Mouse (Mus musculus): Measurements from ENCODE around the gene Gm49325. TPM values are rescaled to one million over a fixed set of nuclear protein-coding genes. Genes with fewer than 3 reads are reported as not detected.

Gene Gm49325
- polyA plus RNA-seq, 1 experiment from 2014 or later: 13.1 TPM

- Histone ChIP-seq H3K27me3 (ENCODE audit: insufficient read depth, low read length) (no peaks in the 10 kb centered on the region), H3K4me1 (replicated peaks; ENCODE audit: insufficient read depth, low read length) (peaks cover 5% of the 10 kb centered on the region; the same call in 1 of the 2 replicates), H3K9ac (ENCODE audit: low read depth, low read length) (no peak overlapping the region), H3K27ac (0 out of 2 replicates have a peak overlapping the region, but pooled peaks have one; percentile 31), H3K36me3 (ENCODE audit: insufficient read depth, low read length) (no peaks in the 10 kb centered on the region), H3K4me2 (ENCODE audit: low read length) (no peak overlapping the region), H3K4me3 (replicated peaks; ENCODE audit: low read depth, low read length) (no peak overlapping the region), H3K9me3 (replicated peaks; ENCODE audit: low read length) (no peaks in the 10 kb centered on the region)
- no peak for ATAC-seq (replicated peaks; ENCODE audit: low FRiP score, low read depth)
- peak; percentile 22 for DNase-seq (ENCODE audit: low spot score)
- WGBS: 53% methylated on average over 7 of the region's 7 CpGs
- TF ChIP-seq CTCF (IDR thresholded peaks at IDR 0.05; ENCODE audit: low read depth): no peak
Measured at GRCm38 (mm10) chr10:77624570-77624995, 18.6 kb downstream of the Gm49325 start.

DNA sequence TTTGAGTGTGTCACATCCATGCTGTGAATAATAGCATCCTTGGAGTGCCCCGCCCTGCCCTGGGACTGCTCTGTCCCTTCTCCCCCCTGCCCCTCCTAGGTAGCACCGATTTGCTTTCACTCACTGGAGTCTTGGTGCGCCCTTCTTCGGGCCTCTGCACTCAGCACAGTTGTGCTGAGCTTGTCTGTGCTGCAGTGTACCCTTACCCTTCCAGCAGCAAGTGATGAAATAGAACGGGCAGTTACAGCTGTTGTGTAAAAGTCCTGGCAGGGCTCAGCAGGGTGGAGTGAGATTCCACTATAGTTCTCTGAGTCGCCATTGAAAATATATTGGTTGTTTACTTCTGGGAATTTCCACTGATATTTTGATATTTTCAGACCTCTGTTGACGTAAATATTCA is 20.0 kb downstream of the Gm49325 start:
- Histone ChIP-seq H3K4me1 (replicated peaks; ENCODE audit: insufficient read depth, low read length) (peaks cover 5% of the 10 kb centered on the region; the same call in 1 of the 2 replicates), H3K9me3 (replicated peaks; ENCODE audit: low read length) (no peaks in the 10 kb centered on the region), H3K4me3 (replicated peaks; ENCODE audit: low read depth, low read length) (no peak overlapping the region), H3K27me3 (ENCODE audit: insufficient read depth, low read length) (no peaks in the 10 kb centered on the region), H3K4me2 (ENCODE audit: low read length) (no peak overlapping the region), H3K36me3 (ENCODE audit: insufficient read depth, low read length) (no peaks in the 10 kb centered on the region; the same call in 1 of the 2 replicates), H3K27ac (no peak overlapping the region), H3K9ac (ENCODE audit: low read depth, low read length) (no peak overlapping the region)
- no peak for DNase-seq (ENCODE audit: low spot score)
- WGBS: 78% methylated on average over 7 of the region's 7 CpGs
- ATAC-seq (replicated peaks; ENCODE audit: low FRiP score, low read depth): no peak
- TF ChIP-seq CTCF (IDR thresholded peaks at IDR 0.05; ENCODE audit: low read depth): no peak

GRCm38 (mm10) chr10:77626591-77626990 is 20.6 kb downstream of the Gm49325 start:
- 51% methylated on average over 7 of the region's 7 CpGs for WGBS
- no peak for TF ChIP-seq CTCF (IDR thresholded peaks at IDR 0.05; ENCODE audit: low read depth)
- Histone ChIP-seq H3K4me1 (replicated peaks; ENCODE audit: insufficient read depth, low read length) (peaks cover 5% of the 10 kb centered on the region; the same call in 1 of the 2 replicates), H3K4me3 (replicated peaks; ENCODE audit: low read depth, low read length) (no peak overlapping the region), H3K27ac (no peak overlapping the region), H3K36me3 (ENCODE audit: insufficient read depth, low read length) (peaks cover 5% of the 10 kb centered on the region), H3K9ac (ENCODE audit: low read depth, low read length) (no peak overlapping the region), H3K27me3 (ENCODE audit: insufficient read depth, low read length) (no peaks in the 10 kb centered on the region), H3K9me3 (replicated peaks; ENCODE audit: low read length) (no peaks in the 10 kb centered on the region), H3K4me2 (ENCODE audit: low read length) (no peak overlapping the region)
- no peak for ATAC-seq (replicated peaks; ENCODE audit: low FRiP score, low read depth)
- no peak for DNase-seq (ENCODE audit: low spot score)

GRCm38 (mm10) chr10:77627497-77627896 is 21.5 kb downstream of the Gm49325 start:
- Histone ChIP-seq H3K4me1 (replicated peaks; ENCODE audit: insufficient read depth, low read length) (peaks cover 5% of the 10 kb centered on the region; the same call in 1 of the 2 replicates), H3K36me3 (ENCODE audit: insufficient read depth, low read length) (peaks cover 7% of the 10 kb centered on the region), H3K4me3 (replicated peaks; ENCODE audit: low read depth, low read length) (no peak overlapping the region), H3K4me2 (ENCODE audit: low read length) (no peak overlapping the region), H3K27ac (no peak overlapping the region), H3K27me3 (ENCODE audit: insufficient read depth, low read length) (no peaks in the 10 kb centered on the region), H3K9ac (ENCODE audit: low read depth, low read length) (no peak overlapping the region), H3K9me3 (replicated peaks; ENCODE audit: low read length) (no peaks in the 10 kb centered on the region)
- DNase-seq (ENCODE audit: low spot score) (peak; percentile 80), ATAC-seq (replicated peaks; ENCODE audit: low FRiP score, low read depth) (peak; percentile 50)
- TF ChIP-seq CTCF (IDR thresholded peaks at IDR 0.05; ENCODE audit: low read depth): peak; percentile 95
- WGBS: 53% methylated on average over 2 of the region's 2 CpGs

GRCm38 (mm10) chr10:77629163-77629562 is 23.2 kb downstream of the Gm49325 start:
- no peak overlapping the region for H3K4me3 ChIP-seq (replicated peaks; ENCODE audit: low read depth, low read length)
- H3K4me1 ChIP-seq (replicated peaks; ENCODE audit: insufficient read depth, low read length): no peaks in the 10 kb centered on the region; the same call in 1 of the 2 replicates
- WGBS: 82% methylated on average over 3 of the region's 3 CpGs
- no peak overlapping the region for H3K27ac ChIP-seq
- TF ChIP-seq CTCF (IDR thresholded peaks at IDR 0.05; ENCODE audit: low read depth): no peak
- ATAC-seq (replicated peaks; ENCODE audit: low FRiP score, low read depth) (no peak), DNase-seq (ENCODE audit: low spot score) (no peak)
- no peaks in the 10 kb centered on the region for H3K27me3 ChIP-seq (ENCODE audit: insufficient read depth, low read length)
- no peaks in the 10 kb centered on the region for H3K9me3 ChIP-seq (replicated peaks; ENCODE audit: low read length)
- peaks cover 8% of the 10 kb centered on the region for H3K36me3 ChIP-seq (ENCODE audit: insufficient read depth, low read length)
- no peak overlapping the region for H3K4me2 ChIP-seq (ENCODE audit: low read length)
- no peak overlapping the region for H3K9ac ChIP-seq (ENCODE audit: low read depth, low read length)

- Histone ChIP-seq H3K36me3 (ENCODE audit: insufficient read depth, low read length) (peaks cover 11% of the 10 kb centered on the region), H3K4me2 (ENCODE audit: low read length) (no peak overlapping the region), H3K27ac (no peak overlapping the region), H3K27me3 (ENCODE audit: insufficient read depth, low read length) (no peaks in the 10 kb centered on the region), H3K9me3 (replicated peaks; ENCODE audit: low read length) (no peaks in the 10 kb centered on the region), H3K4me1 (replicated peaks; ENCODE audit: insufficient read depth, low read length) (no peaks in the 10 kb centered on the region), H3K9ac (ENCODE audit: low read depth, low read length) (no peak overlapping the region), H3K4me3 (replicated peaks; ENCODE audit: low read depth, low read length) (no peak overlapping the region)
- peak; percentile 56 for TF ChIP-seq CTCF (IDR thresholded peaks at IDR 0.05; ENCODE audit: low read depth)
- WGBS: 95% methylated on average over 1 of the region's 1 CpGs
- DNase-seq (ENCODE audit: low spot score) (no peak), ATAC-seq (replicated peaks; ENCODE audit: low FRiP score, low read depth) (no peak)
Measured at GRCm38 (mm10) chr10:77629970-77630369, 24.0 kb downstream of the Gm49325 start.

DNA sequence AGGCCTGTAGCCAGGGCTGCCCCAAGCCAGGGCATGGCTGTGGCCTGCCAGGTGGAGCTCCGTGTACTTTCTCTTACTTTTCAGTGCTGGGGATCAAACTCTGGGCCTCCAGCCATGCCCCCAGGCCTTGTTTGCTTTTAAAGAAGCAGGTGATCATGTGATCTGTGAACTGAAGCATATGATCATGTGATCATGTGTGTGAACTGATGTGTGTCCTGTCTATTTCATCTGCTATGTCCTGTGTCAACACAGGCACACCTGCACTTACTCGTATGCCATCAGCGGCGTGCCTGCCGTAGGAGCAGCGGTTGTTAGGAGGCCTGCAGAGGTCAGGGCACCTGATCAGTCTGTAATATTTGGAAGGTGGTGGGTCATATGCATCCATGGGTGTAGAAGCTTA is 28.0 kb downstream of the Gm49325 start:
- H3K27ac ChIP-seq: no peak overlapping the region
- DNase-seq (ENCODE audit: low spot score) (no peak), ATAC-seq (replicated peaks; ENCODE audit: low FRiP score, low read depth) (no peak)
- no peaks in the 10 kb centered on the region for H3K27me3 ChIP-seq (ENCODE audit: insufficient read depth, low read length)
- H3K4me3 ChIP-seq (replicated peaks; ENCODE audit: low read depth, low read length): no peak overlapping the region
- H3K9ac ChIP-seq (ENCODE audit: low read depth, low read length): no peak overlapping the region
- H3K4me1 ChIP-seq (replicated peaks; ENCODE audit: insufficient read depth, low read length): no peaks in the 10 kb centered on the region
- 67% methylated on average over 6 of the region's 6 CpGs for WGBS
- H3K4me2 ChIP-seq (ENCODE audit: low read length): no peak overlapping the region
- TF ChIP-seq CTCF (IDR thresholded peaks at IDR 0.05; ENCODE audit: low read depth): no peak
- H3K9me3 ChIP-seq (replicated peaks; ENCODE audit: low read length): no peaks in the 10 kb centered on the region
- H3K36me3 ChIP-seq (ENCODE audit: insufficient read depth, low read length): peaks cover 28% of the 10 kb centered on the region

Measured in kidney, postnatal 0 days (tissue).